Mouse (Mus musculus) megakaryocyte, embryonic 14.5 days (primary cell): ENCODE data around the gene 6030468B19Rik. TPM values are rescaled to one million over a fixed set of nuclear protein-coding genes. Genes with fewer than 3 reads are reported as not detected.

ENCODE experiments used
- H3K27me3 ChIP-seq: replicated peaks from 2 replicates; pipeline ENCODE3; 2012; ENCODE audit warnings: inconsistent platforms
- H3K36me3 ChIP-seq: replicated peaks from 2 replicates; pipeline ENCODE3; 2012; ENCODE audit warnings: low read length, inconsistent platforms, mixed read lengths
- H3K4me1 ChIP-seq: 2 replicates; pipeline ENCODE4 v1.6.1; 2012; ENCODE audit warnings: inconsistent platforms
- H3K4me3 ChIP-seq: replicated peaks from 2 replicates; pipeline ENCODE3; 2012; ENCODE audit warnings: moderate library complexity, mild to moderate bottlenecking, inconsistent platforms
- H3K9me3 ChIP-seq: 2 replicates; pipeline ENCODE4 v1.6.1; 2012; ENCODE audit warnings: inconsistent platforms
- FLI1 ChIP-seq: IDR thresholded peaks from 2 replicates; pipeline ENCODE4 v1.6.1; 2012; ENCODE audit warnings: low read length, inconsistent platforms, mixed read lengths
- GATA1 ChIP-seq: IDR thresholded peaks from 3 replicates; pipeline ENCODE4 v1.6.1; 2012; ENCODE audit warnings: mixed read lengths, low read length, inconsistent platforms, borderline replicate concordance
- polyA plus RNA-seq: library from polyadenylated mRNA; stranded (reverse); fragments of >175 nt; gene quantifications from 2 replicates; pipeline ENCODE4 v1.2.3, GENCODE M21; 2012; ENCODE audit warnings: low replicate concordance; ENCODE audit not compliant: insufficient read depth

The 6030468B19Rik gene
- polyA plus RNA-seq, 1 experiment, result 17.2 TPM

GRCm38 (mm10) chr11:117778031-117778430, 19.4 kb upstream of the 6030468B19Rik start:
- H3K9me3 ChIP-seq, result no peaks in the 10 kb centered on the region
- H3K4me1 ChIP-seq, result peaks cover 97% of the 10 kb centered on the region
- H3K36me3 ChIP-seq, result peaks cover 60% of the 10 kb centered on the region
- TF ChIP-seq FLI1 (no peak), GATA1 (no peak)
- H3K4me3 ChIP-seq, result peak overlapping the region; percentile 97
- no peaks in the 10 kb centered on the region for H3K27me3 ChIP-seq

- H3K27me3 ChIP-seq, result no peaks in the 10 kb centered on the region
- H3K4me1 ChIP-seq, result peaks cover 97% of the 10 kb centered on the region
Measured at GRCm38 (mm10) chr11:117778851-117779433, 18.5 kb upstream of the 6030468B19Rik start.

GRCm38 (mm10) chr11:117779434-117780198, 17.8 kb upstream of the 6030468B19Rik start:
- Histone ChIP-seq H3K9me3 (no peaks in the 10 kb centered on the region), H3K27me3 (no peaks in the 10 kb centered on the region), H3K36me3 (peaks cover 58% of the 10 kb centered on the region), H3K4me3 (peak overlapping the region; percentile 97), H3K4me1 (peaks cover 97% of the 10 kb centered on the region)
- no peak for TF ChIP-seq FLI1
- TF ChIP-seq GATA1, result no peak

More at GRCm38 (mm10) chr11:117778851-117779433, 18.5 kb upstream of the 6030468B19Rik start:
- TF ChIP-seq GATA1, result no peak
- TF ChIP-seq FLI1, result no peak
- peaks cover 58% of the 10 kb centered on the region for H3K36me3 ChIP-seq
- peak overlapping the region; percentile 97 for H3K4me3 ChIP-seq
- H3K9me3 ChIP-seq, result no peaks in the 10 kb centered on the region

- Histone ChIP-seq H3K36me3 (peaks cover 58% of the 10 kb centered on the region), H3K4me3 (peak overlapping the region; percentile 97), H3K9me3 (no peaks in the 10 kb centered on the region), H3K4me1 (peaks cover 97% of the 10 kb centered on the region), H3K27me3 (no peaks in the 10 kb centered on the region)
- no peak for TF ChIP-seq FLI1
- no peak for TF ChIP-seq GATA1
Measured at GRCm38 (mm10) chr11:117780199-117780515, 17.3 kb upstream of the 6030468B19Rik start.

GRCm38 (mm10) chr11:117780582-117781111, 16.8 kb upstream of the 6030468B19Rik start:
- Histone ChIP-seq H3K4me3 (peak overlapping the region; percentile 97), H3K36me3 (peaks cover 58% of the 10 kb centered on the region), H3K4me1 (peaks cover 97% of the 10 kb centered on the region), H3K9me3 (no peaks in the 10 kb centered on the region), H3K27me3 (no peaks in the 10 kb centered on the region)
- TF ChIP-seq FLI1 (no peak), GATA1 (no peak)

- Histone ChIP-seq H3K27me3 (no peaks in the 10 kb centered on the region), H3K9me3 (no peaks in the 10 kb centered on the region), H3K4me3 (peak overlapping the region; percentile 97), H3K4me1 (peaks cover 95% of the 10 kb centered on the region), H3K36me3 (peaks cover 57% of the 10 kb centered on the region)
- no peak for TF ChIP-seq FLI1
- no peak for TF ChIP-seq GATA1
Measured at GRCm38 (mm10) chr11:117781199-117781821, 16.1 kb upstream of the 6030468B19Rik start.

GRCm38 (mm10) chr11:117781993-117782704, 15.3 kb upstream of the 6030468B19Rik start, which contains the start of the genes Tmc8 and Tmc6:
Gene Tmc8, plus strand, starts transcription at chr11:117782076.
Gene Tmc6, minus strand, starts transcription at chr11:117782198.
- no peaks in the 10 kb centered on the region for H3K27me3 ChIP-seq
- TF ChIP-seq GATA1 (no peak), FLI1 (no peak)
- peak within 1 kb of the TSS; percentile 97 for H3K4me3 ChIP-seq
- no peaks in the 10 kb centered on the region for H3K9me3 ChIP-seq
- H3K4me1 ChIP-seq, result peaks cover 90% of the 10 kb centered on the region
- H3K36me3 ChIP-seq, result peaks cover 57% of the 10 kb centered on the region

GRCm38 (mm10) chr11:117782705-117783034, 14.8 kb upstream of the 6030468B19Rik start:
- peaks cover 85% of the 10 kb centered on the region for H3K4me1 ChIP-seq
- no peaks in the 10 kb centered on the region for H3K9me3 ChIP-seq
- peak overlapping the region; percentile 97 for H3K4me3 ChIP-seq
- TF ChIP-seq GATA1 (no peak), FLI1 (no peak)
- no peaks in the 10 kb centered on the region for H3K27me3 ChIP-seq
- H3K36me3 ChIP-seq, result peaks cover 57% of the 10 kb centered on the region

- Histone ChIP-seq H3K4me3 (peak overlapping the region; percentile 97), H3K36me3 (peaks cover 57% of the 10 kb centered on the region), H3K27me3 (no peaks in the 10 kb centered on the region), H3K9me3 (no peaks in the 10 kb centered on the region), H3K4me1 (peaks cover 80% of the 10 kb centered on the region)
- no peak for TF ChIP-seq GATA1
- TF ChIP-seq FLI1, result no peak
Measured at GRCm38 (mm10) chr11:117783089-117783488, 14.4 kb upstream of the 6030468B19Rik start.
